Mouse (Mus musculus): ENCODE results near the gene Ppp1r21.
A peak's percentile ranks its signal among the peaks of the same experiment; 100 is the strongest.

Gene Ppp1r21

DNA sequence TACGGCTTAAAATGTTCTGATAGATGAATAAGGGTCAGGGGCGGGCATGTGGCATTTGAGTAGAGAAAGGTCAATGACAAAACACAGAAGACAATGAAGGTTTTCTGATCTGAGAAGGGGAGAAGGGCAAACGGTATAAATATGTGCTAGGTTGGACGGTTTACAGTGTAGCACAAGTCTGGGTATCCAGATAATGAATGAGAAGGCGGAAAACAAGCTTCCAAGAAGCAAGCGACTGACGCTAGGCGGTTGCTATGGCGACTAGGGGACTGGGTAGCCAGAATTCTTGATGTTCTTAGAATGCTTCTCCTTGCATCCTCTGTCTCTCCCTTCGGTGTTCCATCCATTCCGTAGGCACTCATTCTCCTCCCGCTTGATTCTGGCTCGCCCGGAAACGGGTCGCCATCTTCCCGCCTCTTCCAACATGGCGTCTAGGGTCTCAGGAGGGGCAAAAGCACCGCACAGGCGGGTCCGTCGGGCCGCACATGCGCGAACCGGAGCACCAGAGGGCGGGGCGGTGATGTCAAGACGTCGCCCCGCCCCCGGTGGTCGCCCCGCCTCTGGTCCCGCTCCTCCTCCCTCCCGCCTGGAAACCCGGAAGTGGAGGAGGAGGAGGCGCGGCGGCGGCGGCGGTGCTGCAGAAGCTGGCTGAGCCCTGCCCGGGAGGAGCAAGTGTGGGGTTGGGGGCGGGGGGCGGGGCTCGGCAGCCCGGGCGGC, at the start of gene Ppp1r21:
Gene Ppp1r21 (plus strand): TSS at position 600 of the 717 bp plus-strand sequence.
- peak; percentile 92 for ATAC-seq (ENCODE audit: low TSS enrichment)

DNA sequence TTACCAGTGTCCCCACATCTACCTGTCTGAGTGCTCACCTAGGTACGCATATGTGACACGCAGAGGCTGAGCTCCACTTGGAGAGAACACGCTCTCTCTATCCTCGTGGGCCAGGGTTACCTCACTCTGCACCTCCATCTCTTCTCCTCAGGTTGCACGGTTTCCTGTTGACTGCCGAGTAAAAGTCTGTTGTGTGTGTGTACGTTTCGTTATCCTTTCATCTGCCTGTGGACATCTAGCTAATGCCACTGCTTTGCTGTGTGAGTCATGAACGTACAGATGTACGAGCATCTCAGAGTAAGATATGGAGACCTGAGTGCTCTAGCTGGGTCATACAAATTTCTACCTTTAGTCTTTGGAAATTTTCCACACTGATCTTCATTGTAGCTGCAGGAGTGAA, 49.5 kb upstream of the Ppp1r21 start:
- no peak for ATAC-seq (ENCODE audit: low TSS enrichment)

DNA sequence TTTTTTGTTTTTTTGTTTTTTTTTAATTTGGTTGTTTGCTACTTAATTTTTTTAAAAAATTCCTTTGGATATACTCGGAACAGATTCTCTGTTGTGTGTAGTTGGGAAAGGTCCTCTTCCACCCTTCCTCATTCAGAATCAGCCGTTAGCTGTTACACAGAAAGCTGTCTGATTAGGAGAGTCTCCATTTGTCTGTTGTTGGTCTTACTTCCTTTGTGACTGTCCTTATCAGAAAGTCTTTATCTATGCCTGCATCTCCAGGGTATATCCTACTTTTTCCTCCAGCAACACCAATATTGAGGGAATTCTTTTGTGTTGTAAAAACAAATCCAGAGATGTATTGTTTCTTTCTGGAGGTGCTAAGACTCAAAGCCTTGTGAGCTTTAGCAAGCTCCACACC, 48.9 kb upstream of the Ppp1r21 start:
- ATAC-seq (ENCODE audit: low TSS enrichment): no peak

DNA sequence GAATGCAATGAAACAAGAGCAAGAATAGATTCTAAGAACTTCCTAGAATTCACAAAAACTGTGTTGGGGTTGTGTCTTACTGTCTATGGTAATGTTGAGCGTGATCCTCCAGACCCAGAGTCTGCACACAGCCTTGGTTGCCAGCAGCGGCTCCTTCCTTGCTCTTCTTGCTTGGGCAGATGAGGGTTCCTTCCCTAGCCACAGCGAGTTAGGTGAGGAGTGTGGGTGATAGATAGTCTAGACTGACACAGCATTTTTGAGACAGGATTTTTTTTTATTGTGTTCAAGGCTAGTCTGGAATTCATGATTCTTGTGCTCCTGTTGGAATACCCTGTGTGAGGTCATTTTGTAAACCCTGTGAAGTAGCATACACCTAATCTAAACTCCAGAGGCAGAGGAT, 48.3 kb upstream of the Ppp1r21 start:
- ATAC-seq (ENCODE audit: low TSS enrichment): no peak

DNA sequence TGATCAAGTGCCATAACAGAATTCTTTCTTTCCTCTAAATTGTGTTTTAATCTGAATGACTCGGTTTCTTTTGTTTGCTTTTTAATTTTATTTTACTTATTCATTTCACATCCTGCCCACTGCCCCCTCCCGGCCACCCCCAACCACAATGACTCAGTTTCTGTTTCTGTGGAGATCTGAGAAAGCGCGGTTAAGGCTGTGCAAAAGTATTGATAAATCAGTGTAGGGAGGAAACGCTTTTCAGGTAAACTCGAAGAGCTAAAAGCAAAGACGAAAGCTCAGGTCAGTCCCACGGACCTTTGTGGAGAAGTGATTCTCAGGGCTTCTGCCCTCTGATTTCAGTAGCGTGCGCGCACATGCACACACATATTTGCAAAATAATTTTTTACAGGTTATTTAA, 45.4 kb upstream of the Ppp1r21 start:
- ATAC-seq (ENCODE audit: low TSS enrichment): no peak

DNA sequence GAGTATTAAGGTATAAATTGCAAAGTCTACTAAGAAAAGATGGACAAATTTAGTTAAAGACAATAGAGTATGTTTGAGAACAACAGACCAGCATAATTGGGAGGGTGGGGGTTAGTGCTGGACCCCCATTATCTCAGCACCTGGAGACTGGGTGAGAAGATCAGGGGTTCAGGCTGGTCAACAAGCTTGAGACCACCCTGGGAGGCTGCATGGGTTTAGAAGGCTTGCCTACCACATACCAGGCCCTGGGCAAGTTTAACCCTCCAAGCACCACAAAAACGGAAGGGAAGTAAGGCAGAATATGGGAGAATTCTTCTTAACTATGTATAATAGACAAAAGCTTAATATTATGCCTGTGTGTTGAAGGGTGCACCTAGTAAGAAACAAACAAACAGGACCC, 45.0 kb upstream of the Ppp1r21 start:
- no peak for ATAC-seq (ENCODE audit: low TSS enrichment)

DNA sequence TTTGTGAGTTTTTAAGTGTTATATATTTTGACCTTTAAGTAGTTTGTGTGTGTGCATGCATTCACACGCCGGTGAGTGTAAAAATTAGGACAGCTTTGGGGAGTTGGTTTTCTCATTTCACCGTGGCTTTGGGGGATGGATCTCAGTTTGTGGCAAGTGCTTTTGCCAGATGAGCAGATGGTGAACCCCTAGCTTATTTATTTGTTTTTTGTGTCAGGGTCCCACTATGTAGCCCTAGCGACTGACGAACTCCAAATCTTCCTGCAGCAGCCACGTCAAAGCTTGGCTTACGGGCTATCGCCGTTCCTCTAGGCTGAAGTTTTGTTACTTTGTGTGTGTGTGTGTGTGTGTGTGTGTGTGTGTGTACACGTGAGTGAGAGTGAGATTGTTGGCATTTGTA, 39.4 kb upstream of the Ppp1r21 start:
- no peak for ATAC-seq (ENCODE audit: low TSS enrichment)

DNA sequence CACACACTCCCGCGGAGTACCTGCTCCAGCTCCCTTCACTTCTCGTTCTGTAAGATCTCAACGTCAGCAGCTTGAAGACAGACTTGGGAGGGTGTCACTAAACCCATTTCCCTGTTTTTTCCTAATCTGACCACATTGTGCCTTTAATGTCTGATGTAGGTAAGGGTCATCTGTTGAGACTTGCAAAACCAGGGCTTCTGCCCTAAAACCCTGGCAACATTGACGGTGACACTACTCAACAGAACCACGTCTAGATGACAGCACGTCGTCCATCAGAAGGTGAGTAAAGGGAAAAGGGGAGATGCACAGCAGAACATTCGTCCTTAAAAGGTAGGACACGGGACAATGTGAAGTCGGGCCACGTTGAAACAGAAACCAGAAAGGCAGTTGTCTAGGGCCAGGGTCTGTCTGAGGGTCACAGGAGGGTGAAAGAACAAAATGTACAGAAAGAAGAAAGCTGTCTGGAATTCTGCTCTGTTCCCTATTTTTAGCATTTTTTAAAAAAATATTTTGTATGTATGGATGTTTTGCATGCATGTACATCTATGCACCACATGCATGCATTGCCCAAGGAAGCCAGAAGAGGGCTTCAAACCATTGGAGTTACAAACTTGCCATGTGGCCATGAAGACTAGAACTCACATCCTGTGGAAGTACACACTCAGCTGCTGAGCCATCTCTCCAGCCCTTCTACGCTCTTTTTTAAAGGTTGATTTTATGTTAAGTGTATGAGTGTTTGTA, 38.4 kb upstream of the Ppp1r21 start:
- ATAC-seq (ENCODE audit: low TSS enrichment): no peak

DNA sequence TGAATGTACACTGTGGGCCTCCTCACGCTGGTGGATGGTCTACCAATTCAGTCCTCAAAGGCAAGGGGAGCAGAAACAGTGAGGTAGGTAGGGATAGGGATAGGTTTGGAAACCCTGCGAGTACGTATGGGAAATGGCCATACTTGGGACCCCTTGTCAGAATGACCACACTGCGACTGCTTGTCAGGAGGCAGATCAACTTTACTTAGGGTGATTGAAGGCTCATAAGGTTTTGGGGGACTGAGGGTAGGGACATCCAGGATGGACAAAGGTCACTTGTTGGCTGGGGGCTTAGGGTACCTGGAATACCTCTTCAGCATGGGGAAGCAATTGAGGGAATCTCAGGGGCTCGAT, 37.8 kb upstream of the Ppp1r21 start:
- ATAC-seq (ENCODE audit: low TSS enrichment): no peak

DNA sequence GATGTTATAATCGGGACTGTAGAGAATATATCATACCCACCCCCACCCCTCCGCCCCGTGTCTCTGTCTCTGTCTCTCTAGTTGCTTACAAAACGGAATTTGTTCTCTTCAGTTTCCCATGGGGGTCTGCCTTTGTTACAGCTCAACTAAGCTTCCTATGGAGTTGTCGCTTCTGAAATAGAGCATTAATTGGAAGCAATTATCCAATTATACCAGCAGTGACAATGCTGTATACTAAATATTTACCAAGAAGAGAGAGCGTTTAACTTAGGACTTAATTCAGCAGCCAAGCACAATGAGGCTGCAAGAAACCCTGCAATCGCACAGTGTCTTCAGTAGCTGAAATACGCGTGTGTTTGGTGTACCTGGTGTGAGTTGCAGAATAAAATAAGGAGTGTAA, 36.4 kb upstream of the Ppp1r21 start:
- ATAC-seq (ENCODE audit: low TSS enrichment): 0 out of 2 replicates have a peak, but pooled peaks have one; percentile 5

DNA sequence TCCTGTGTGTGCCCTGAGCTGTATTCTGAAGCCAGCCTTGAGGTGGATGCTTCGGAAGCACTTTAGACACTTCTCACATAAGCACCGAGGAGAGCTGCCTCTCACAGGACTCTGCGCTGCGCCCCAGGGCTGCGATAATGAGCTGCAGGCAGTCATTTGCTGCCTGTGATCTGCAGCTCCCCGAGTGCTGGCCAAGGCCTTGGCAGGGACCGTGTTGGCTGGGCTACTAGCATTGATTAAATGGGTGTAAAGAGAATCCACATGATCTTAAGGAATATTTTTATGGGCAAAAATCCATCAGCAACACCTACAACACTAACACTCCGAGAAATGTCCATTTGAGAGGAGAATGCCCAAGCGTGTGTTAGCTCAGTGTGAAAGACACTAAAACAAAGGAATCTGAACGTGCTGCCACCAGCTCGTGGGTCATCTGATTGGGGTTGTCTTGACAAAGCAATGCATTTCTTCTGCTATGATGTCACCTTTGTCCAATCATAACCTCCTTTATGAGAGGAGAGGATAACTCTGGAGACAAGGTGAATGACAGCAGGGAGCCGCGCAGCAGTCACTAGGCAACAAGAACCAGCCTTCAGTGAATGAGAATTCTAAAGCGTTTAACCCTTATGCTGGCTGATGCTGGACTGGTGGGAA, 35.7 kb upstream of the Ppp1r21 start:
- peak; percentile 95 for ATAC-seq (ENCODE audit: low TSS enrichment)

DNA sequence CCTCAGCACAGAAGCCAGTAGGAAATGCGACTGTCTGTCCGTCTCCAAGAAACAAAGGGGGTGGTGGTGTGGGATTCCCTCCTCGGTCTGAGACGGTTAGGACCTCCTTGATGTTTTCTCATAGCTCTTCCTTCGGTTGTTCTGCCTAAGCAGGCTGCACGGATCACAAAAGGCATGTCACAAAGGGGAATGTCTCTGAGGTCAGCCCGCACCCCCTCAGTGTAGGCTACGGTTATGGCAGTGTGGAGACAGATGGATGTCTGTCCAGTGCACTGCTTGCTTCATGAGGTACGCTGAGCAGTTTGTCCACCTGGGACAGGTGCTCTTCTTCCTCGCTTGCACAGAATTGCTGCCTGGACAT, 35.2 kb upstream of the Ppp1r21 start:
- peak; percentile 6; the same call in 1 of the 2 replicates for ATAC-seq (ENCODE audit: low TSS enrichment)

DNA sequence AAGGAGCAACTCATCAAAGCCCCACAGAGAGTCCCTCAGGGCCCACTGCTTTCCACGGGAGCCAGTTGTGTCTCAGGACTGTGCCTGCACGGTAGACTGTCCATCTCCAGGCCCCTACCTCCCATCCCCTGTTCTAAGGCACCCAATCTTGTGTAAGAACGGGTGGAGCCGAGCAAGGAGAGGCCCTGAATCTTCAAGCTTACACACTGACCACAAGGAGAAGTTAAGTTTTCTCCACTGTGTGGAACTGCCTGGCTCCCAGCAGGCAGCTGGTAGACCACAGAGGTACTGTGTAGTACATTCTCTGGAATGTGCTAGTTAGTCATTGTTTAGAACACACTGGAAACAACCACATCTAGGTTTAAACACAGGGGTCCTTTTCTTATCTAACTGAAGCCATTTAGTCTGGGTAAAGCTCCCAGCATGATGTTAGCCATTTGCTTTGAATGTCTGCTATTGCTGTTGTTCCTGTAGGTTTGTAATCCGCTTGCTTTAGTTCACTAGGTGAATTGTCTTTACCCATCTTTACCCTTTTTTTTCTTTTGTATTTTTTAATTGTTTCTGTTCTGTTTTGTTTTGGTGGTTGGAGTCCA, 31.7 kb upstream of the Ppp1r21 start:
- no peak for ATAC-seq (ENCODE audit: low TSS enrichment)

DNA sequence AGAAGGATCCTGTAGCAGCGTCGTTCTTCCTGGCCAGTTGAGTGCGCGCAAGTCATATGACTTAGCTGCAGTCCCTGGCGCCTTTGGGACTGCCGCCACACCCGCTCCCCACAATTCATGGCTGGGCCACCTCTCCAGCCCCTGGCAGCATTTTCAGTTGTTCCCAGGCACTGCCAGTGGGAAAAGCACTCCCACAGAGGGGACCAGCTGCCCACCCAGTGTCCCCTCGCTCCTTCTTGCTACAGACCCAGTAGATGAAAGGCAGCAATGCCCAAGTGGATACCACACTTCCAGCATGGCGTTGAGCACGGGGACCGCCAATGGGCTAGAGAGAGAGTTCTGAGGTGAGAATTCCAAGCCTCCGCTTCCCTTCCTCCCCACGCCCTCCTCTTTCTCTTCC, 25.9 kb upstream of the Ppp1r21 start:
- ATAC-seq (ENCODE audit: low TSS enrichment): no peak

DNA sequence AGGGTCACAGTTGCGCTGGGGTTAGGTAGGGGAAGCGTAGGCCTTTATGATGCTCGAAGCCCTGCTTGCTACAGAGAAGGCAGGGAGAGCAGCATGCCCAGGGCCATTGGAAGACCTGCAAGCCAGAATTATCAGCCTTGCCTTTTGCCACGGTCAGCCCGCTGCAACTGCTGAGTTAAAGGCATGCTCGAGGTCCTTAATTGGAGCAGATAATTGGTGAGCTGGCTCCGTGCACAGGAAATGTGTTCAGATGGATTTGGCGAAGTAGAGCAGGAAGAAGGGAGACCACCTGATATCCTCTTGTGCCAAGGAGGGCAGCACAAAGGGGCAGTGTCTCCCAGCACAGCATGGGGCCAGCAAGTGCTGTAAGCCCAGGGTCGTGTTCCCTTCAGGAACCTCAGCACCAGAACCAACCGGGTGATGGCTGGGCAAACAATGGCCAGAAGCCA, 24.6 kb upstream of the Ppp1r21 start:
- peak; percentile 67 for ATAC-seq (ENCODE audit: low TSS enrichment)

DNA sequence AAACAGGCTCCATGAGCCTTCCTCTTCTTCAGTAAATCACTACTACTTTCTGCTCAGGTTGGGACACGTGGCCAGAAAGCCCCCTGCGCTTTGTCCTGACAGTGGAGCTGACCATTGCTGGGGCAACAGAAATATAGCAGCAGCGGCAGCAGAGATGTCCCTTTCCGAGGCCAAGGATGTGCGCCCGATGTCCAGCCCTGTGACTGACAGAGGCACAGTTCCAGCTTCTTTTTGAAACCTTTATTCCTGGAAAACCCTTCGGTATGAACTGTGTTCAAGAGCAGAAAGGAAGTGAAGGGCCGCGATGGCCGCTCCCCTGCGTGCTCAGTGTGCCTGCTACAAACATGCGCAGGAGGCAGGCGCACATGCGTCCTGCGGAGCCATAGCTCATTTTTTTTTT, 24.0 kb upstream of the Ppp1r21 start:
- ATAC-seq (ENCODE audit: low TSS enrichment): no peak

DNA sequence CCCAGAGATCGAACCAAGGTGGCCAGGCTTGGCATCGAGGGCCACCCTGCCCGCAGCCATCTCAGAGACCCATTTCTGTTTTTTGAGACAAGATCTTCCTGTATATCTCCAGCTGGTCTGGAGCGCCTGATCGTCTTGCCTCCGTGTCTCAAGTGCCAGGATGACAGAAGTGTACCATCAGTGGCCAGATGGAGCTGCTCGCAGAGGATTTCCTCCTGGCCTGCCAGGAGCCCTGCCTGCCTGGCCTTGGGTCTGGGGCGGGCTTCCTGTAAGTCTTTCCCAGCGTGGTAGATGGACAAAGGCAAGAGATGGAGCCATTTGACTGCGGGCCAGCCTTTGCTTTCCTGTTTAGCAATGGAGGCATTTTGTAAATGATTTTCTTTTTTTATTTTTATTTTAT, 22.5 kb upstream of the Ppp1r21 start:
- no peak for ATAC-seq (ENCODE audit: low TSS enrichment)

DNA sequence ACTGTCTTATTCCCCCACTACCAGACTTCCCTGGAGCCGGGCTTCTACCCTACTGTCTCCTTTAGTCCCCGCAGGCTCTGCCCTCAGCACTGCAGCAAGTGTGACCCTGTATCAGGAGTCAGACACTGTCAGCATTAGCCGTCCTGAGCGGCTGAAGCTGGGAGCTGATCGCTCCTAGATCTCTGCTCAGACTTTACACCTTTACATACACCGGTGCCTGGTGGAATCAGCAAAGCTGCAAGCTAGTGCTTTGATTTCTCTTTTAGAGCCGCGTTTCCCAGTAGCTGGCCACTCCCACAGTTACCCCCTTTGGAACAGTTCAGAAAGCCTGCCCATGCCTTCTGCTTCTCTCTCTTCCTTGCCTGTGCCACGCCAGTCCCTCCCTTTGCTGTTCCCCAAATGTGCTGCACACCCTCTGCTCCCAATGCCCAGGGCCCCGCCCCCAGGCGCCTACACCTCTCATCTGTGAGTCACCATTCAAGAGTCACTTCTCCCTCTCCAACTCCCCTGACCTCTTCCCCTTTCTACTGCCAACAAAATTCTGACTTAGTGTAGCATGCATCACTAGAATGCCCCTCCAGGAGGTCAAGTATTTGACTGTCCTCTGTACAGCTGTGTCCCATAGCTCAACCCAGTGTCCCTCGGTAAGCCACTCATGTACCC, 20.9 kb upstream of the Ppp1r21 start:
- peak; percentile 47; the same call in 1 of the 2 replicates for ATAC-seq (ENCODE audit: low TSS enrichment)

DNA sequence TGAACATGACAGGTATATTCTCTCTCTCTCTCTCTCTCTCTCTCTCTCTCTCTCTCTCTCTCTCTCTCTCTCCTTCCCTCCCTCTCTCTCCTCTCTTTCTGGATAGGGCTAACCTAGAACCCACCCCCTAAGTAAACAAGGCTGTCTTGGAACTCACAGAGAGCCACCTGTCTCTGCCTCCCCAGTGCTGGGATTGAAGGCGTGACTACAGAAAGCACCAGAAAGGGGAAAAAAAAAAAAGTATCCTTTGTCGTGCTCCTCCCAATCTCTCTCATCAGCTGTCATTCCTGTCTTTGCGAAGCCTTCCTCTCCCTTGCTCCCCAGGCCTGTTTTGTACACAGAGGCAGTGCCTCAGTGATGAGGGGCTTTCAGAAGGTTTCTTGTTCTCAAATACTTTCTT, 19.9 kb upstream of the Ppp1r21 start:
- ATAC-seq (ENCODE audit: low TSS enrichment): no peak

DNA sequence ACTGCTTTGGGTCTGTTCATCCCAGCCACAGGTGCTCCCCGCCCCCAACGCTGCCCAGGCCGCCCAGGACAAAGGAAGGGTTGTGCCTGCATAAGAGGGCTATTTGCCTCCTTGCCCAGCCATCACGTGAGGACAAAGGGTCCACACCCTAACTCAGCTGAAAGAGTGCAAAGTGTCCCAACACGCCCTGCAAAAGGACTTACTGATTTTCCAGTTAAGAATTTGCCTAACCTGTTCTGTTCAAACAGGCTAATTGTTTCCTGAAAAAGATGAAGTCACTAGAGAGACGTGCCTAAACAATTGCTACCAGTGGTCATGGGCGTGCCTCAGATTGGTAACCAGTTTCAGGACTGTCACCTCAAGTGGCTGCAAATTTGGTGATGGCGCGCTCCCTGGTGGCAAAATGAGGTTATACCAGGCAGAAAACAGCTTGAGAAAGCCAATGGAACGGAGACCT, 18.8 kb upstream of the Ppp1r21 start:
- 0 out of 2 replicates have a peak, but pooled peaks have one; percentile 41 for ATAC-seq (ENCODE audit: low TSS enrichment)

DNA sequence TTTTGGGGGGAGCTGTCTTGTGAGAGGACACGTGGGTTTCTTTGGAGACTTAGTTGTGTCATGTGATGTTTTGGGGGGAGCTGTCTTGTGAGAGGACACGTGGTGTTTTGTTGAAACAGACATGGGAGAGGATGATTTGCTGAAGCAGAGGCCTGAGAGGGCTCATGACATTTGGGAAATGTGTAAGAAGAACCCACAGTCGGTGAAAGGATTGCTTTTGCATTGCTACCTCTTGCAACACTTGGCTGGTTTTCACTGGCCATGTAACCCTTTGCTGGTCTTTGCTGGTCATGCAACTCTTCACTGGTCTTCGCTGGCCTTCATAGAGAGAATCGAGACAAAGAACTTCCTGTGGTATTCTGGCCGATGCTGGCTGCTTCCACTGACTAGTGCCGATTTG, 13.4 kb upstream of the Ppp1r21 start:
- ATAC-seq (ENCODE audit: low TSS enrichment): no peak

DNA sequence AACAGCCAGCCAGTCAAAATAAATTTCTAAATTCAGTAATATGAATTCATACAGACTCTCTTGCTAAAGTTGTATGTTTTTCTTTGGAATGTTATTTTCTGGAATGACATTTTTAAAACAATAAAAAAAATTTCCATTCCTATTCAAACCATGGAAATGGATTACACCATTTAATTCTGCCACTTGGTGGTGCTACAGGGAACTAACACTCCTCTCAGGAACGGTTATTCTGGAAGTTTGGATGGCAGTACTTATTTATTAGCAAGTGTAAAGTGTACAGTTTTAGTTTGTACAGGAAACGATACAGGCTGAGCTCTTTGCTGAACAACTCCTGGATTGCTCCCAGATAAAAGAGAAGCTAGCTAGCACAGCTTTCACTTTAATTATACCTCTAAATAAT, 2.1 kb upstream of the Ppp1r21 start:
- ATAC-seq (ENCODE audit: low TSS enrichment): no peak

Data from frontal cortex, adult (tissue).